Mouse (Mus musculus): Measurements from ENCODE around the gene Vamp4.

DNA sequence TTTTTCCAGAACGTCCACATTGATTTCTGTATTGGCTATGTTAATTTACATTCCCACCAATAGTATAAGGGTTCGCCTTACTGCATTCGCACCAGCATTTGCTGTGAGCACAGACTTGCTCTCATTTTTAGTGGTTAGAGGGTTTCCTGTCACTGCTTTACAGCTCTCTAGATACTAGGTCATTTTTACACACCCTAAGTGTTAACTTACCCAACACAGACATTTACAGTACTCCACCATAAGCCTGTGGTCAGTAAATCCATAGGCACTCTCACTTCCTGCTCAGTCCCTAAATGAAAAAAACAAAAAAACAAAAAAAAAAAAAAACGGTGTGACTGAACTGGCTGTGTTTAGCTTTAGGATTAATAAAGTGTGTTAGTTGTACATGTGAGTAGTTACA lies 16.0 kb downstream of the Vamp4 start:
- TF ChIP-seq GATA1 (IDR thresholded peaks at IDR 0.05; ENCODE audit: borderline replicate concordance, low read length) (no peak), FLI1 (IDR thresholded peaks at IDR 0.05; ENCODE audit: low read length) (no peak)

All from megakaryocyte, embryonic 14.5 days (primary cell).